Mouse (Mus musculus): ENCODE data around the gene Tbc1d10a. TPM values are rescaled to one million over a fixed set of nuclear protein-coding genes. Genes with fewer than 3 reads are reported as not detected.
"Not testable (repeated sequence)": the region's sequence is repeated elsewhere in the genome, so short reads cannot be mapped to it uniquely, and the experiment has no call there.

The Tbc1d10a gene
- total RNA-seq, 2 experiments from 2014 or later: 27.4 to 27.8 TPM

DNA sequence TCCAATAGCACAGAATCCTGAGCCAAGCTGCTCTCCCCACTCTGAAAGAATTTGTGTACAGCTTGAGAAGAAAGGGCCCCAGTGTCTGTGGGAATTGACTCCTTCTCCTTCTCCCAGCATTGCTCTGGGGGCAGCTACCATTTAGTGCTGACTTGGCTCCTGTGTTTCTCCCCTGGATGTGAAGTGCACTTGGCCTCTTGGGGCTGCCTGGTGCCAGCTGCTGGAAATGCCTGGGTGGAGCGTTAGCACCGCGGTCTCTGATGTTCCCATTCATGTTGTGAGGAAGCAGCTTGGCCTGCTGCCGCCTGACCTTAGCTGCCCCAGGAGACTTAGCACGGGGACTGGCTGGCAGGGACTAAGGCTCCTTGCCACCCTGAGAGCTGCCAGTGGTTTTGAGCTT, 12.0 kb upstream of the Tbc1d10a start:
- peak; percentile 71 to 75 for DNase-seq (ENCODE audit: extremely low spot score in 1 of 2, low spot score in 2 of 2)
- intact Hi-C loops (cut with DNase I): no loop called here

- DNase-seq (ENCODE audit: extremely low spot score in 1 of 2, low spot score in 2 of 2): no peak
These were observed 8.9 kb upstream of the Tbc1d10a start for GRCm38 (mm10) chr11:4177716-4178115.

GRCm38 (mm10) chr11:4182061-4182460, 4.5 kb upstream of the Tbc1d10a start:
- no peak for DNase-seq (ENCODE audit: extremely low spot score in 1 of 2, low spot score in 2 of 2)
- intact Hi-C loops (cut with DNase I): no loop called here

More at GRCm38 (mm10) chr11:4177716-4178115, 8.9 kb upstream of the Tbc1d10a start:
- intact Hi-C loops (cut with DNase I): no loop called here

DNA sequence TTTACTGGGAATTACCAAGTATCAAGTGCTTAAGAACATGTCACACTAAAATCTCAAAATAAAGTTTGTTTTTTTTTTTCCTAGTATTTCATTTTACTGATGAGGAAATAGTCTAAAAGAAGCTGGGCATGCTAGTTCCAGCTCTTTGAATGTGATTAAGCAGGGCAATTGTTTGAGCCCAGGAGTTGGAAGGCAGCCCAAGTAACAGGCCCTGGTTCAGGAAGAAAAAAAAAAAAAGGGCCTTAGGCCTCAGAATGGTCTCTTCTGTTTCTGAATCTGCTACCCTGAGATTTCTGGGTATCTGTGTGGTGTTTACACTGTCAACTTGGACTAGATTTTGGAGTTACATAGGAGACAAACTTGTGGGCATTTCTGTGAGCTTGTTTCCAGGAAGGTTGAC, 3.1 kb upstream of the Tbc1d10a start:
- intact Hi-C loops (cut with DNase I): no loop called here
- no peak for DNase-seq (ENCODE audit: extremely low spot score in 1 of 2, low spot score in 2 of 2)

- intact Hi-C loops (cut with DNase I): no loop called here
- DNase-seq (ENCODE audit: extremely low spot score in 1 of 2, low spot score in 2 of 2): no peak
These were observed 2.2 kb upstream of the Tbc1d10a start for GRCm38 (mm10) chr11:4184251-4184952.

GRCm38 (mm10) chr11:4185480-4185879, 1.1 kb upstream of the Tbc1d10a start:
- intact Hi-C loops (cut with DNase I); DNase-seq (ENCODE audit: extremely low spot score in 1 of 2, low spot score in 2 of 2): not testable (repeated sequence)

- intact Hi-C loops (cut with DNase I): no loop called here
These were observed 720 bp downstream of the Tbc1d10a start for GRCm38 (mm10) chr11:4187318-4187700.

GRCm38 (mm10) chr11:4189182-4189581, 2.6 kb downstream of the Tbc1d10a start:
- DNase-seq (ENCODE audit: extremely low spot score in 1 of 2, low spot score in 2 of 2): no peak
- intact Hi-C loops (cut with DNase I): no loop called here

More at GRCm38 (mm10) chr11:4187318-4187700, 720 bp downstream of the Tbc1d10a start:
- DNase-seq (ENCODE audit: extremely low spot score in 1 of 2, low spot score in 2 of 2): no peak

DNA sequence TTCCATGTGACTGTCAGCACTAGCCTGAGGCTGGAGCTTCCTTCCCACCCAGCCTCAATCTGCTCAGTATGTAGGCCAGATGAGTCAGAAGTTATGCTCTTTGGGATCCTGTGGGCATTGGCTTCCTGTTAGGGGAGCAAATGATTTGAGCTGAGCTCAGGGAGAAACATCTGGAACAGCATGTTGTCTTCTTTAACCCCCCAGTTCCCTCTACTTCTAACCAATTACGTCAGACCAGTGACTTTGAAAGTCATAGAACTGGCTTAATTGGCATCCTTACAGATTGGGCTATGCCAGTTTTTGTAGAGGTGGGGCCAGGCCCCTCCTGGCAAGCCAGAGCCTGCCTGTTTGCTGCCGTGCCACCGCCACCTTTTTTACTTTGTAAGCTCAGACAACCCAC, 4.1 kb downstream of the Tbc1d10a start:
- intact Hi-C loops (cut with DNase I): no loop called here
- no peak for DNase-seq (ENCODE audit: extremely low spot score in 1 of 2, low spot score in 2 of 2)

GRCm38 (mm10) chr11:4192757-4193156, 6.2 kb downstream of the Tbc1d10a start:
- DNase-seq (ENCODE audit: extremely low spot score in 1 of 2, low spot score in 2 of 2): no peak
- intact Hi-C loops (cut with DNase I): no loop called here

GRCm38 (mm10) chr11:4193420-4193819, 6.8 kb downstream of the Tbc1d10a start:
- intact Hi-C loops (cut with DNase I): no loop called here
- no peak for DNase-seq (ENCODE audit: extremely low spot score in 1 of 2, low spot score in 2 of 2)

DNA sequence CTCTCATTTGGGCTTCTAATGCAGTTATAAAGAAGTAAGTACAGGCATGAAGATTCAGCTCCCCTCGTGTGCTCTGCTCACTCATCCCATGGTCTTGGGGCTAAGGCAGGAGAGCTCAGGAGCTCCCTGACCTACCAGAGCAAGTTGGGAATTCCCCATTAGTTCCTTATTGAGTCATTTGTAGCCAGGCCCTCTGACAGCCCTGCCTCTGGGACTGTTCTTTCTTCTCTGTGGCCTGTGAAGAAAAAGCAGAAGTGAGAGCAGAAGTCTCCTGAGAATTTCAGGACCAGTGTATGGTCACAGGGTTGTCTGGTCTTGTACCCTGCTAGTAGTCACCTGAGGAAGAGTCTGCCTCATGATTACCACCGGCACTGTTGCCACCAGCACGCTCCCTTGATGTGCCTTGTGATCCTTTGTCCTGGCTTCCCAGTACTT, 9.0 kb downstream of the Tbc1d10a start:
- no peak for DNase-seq (ENCODE audit: extremely low spot score in 1 of 2, low spot score in 2 of 2)
- intact Hi-C loops (cut with DNase I): no loop called here

- no peak for DNase-seq (ENCODE audit: extremely low spot score in 1 of 2, low spot score in 2 of 2)
- intact Hi-C loops (cut with DNase I): no loop called here
These were observed 10.0 kb downstream of the Tbc1d10a start for GRCm38 (mm10) chr11:4196636-4197035.

DNA sequence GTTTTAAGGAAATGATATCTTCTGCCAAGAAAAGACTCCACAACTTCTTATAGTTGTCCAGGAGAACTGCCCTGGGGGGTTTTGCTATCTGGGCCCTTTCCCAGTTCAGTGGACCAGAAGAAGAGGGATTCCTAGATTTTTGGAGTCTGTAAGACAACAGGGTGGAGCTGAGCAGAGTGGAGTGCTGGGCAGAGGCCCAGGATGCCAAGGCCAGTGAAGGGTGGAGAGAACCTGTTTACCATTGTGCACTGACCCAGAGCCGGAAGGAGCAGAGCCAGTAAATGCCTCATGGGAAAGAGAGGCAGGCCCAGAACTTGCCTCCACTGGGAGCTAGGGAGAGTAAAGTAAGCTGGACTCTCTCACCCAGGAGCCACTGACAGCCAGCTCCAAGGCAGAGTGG, 11.1 kb downstream of the Tbc1d10a start:
- intact Hi-C loops (cut with DNase I): no loop called here
- DNase-seq (ENCODE audit: extremely low spot score in 1 of 2, low spot score in 2 of 2): no peak

- intact Hi-C loops (cut with DNase I): no loop called here
- no peak for DNase-seq (ENCODE audit: extremely low spot score in 1 of 2, low spot score in 2 of 2)
These were observed 15.6 kb downstream of the Tbc1d10a start for GRCm38 (mm10) chr11:4201981-4202700.

- no peak for DNase-seq (ENCODE audit: extremely low spot score in 1 of 2, low spot score in 2 of 2)
- intact Hi-C loops (cut with DNase I): no loop called here
These were observed 16.6 kb downstream of the Tbc1d10a start for GRCm38 (mm10) chr11:4202995-4203704.

GRCm38 (mm10) chr11:4203705-4204074, 17.1 kb downstream of the Tbc1d10a start:
- DNase-seq (ENCODE audit: extremely low spot score in 1 of 2, low spot score in 2 of 2): peak in 1 of 2 experiments; percentile 65
- intact Hi-C loops (cut with DNase I): no loop called here

DNA sequence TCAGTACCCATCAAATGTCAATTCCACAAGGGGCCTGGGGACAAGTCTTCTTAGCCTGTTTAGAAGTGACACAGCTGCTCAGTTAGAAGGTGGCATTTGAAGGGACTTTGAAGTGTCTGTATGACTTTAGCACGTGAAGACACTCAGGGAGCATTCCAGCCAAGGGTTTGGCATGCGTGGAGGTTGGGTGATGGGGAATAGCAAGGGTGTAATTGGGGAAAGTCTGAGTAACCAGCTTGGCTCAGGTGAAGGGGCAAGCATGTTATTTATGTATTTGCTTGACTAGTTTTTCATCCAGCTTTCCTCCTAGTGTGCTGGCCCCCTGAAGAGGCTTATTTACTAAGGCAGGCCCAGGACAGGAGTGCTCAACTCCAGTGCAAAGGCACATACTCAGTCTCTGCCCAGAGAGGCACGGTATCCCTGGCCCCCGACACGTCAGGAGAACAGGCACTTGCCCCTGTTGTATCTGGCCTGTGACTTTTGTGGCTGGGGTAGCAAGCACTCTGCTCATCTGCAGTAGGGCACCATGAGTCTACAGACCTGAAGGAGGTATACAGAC, 18.6 kb downstream of the Tbc1d10a start:
- DNase-seq (ENCODE audit: extremely low spot score in 1 of 2, low spot score in 2 of 2): no peak
- intact Hi-C loops (cut with DNase I): no loop called here

GRCm38 (mm10) chr11:4205951-4206350, 19.4 kb downstream of the Tbc1d10a start:
- intact Hi-C loops (cut with DNase I): no loop called here
- DNase-seq (ENCODE audit: extremely low spot score in 1 of 2, low spot score in 2 of 2): no peak
